Mouse (Mus musculus): ENCODE data around the gene Ifna2.

The Ifna2 gene

DNA sequence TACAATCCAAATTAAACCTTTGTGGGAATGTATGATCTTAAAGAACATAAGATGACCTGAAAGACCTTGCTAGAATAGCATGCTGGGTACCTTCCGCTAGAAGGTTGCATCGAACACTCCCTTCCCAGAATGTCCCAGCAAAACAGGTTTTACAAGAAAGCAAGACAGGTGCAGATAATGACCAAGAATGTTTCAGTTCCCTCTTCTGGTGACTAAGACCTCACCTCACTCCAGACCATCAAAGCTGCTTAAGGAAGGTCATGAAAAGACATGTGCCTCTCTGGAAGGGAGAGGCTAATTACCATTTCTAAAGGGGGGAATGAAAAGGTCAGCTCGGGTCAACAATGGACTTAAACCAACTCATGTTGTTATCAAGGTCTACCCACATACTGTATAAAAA, 30.1 kb downstream of the Ifna2 start:
- DNase-seq (ENCODE audit: low read depth) = no peak

- DNase-seq (ENCODE audit: low read depth) = no peak
Measured at GRCm38 (mm10) chr4:88644359-88644758, 39.4 kb downstream of the Ifna2 start, which contains the start of gene Ifna13. TSS of gene Ifna13 (minus strand) at chr4:88644459.

GRCm38 (mm10) chr4:88642526-88642925, 41.2 kb downstream of the Ifna2 start:
- DNase-seq (ENCODE audit: low read depth) = no peak

GRCm38 (mm10) chr4:88641077-88641831, 42.5 kb downstream of the Ifna2 start:
- DNase-seq (ENCODE audit: low read depth) = peak; percentile 100

GRCm38 (mm10) chr4:88640704-88641076, 43.0 kb downstream of the Ifna2 start:
- DNase-seq (ENCODE audit: low read depth) = no peak

- no peak for DNase-seq (ENCODE audit: low read depth)
Measured at GRCm38 (mm10) chr4:88634311-88634710, 49.4 kb downstream of the Ifna2 start, which contains the start of gene C87499. TSS of gene C87499 (minus strand) at chr4:88634411.

Data from NIH3T3 (cell line).